In the genomic region with DNA sequence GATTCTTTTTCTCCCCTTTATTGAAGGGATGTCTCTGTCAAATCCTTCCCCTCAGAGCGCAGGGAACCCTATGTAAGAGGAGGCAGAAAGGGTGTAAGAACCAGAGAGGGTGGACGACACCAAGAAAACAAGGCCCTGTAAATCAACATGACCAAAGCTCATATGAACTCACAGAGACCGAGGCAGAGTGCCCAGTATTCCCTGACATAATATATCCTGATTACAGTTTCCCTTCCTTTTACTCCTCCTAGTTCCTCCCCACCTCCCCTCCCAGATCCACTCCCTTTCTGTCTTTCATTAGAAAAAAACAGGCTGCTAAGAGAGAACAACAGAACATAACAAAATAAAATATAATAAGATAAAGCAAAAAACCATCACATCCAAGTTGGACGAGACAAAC, we compare ENCODE assay signal across 20 mouse cellular contexts.
DNase-seq lines count a peak whose midpoint lies in the region; ATAC-seq and TF ChIP-seq lines count a peak whose summit lies in the region.
"Had no signal": no experiment of that assay in that cellular context is flagged by ENCODE, and none has a peak within 500 bp of the region (broad histone marks: within the 10 kb centered on the region; RNA-seq: fewer than 3 reads in every experiment).

No protein-coding gene starts in this region.

- H3K9me3 ChIP-seq in kidney, embryonic 14.5 days (ENCODE audit: control insufficient read depth, low read length): no peaks in the 10 kb centered on the region
- H3K9me3 ChIP-seq in lung, postnatal 0 days (ENCODE audit: low read length): no peaks in the 10 kb centered on the region
- H3K9me3 ChIP-seq: embryonic facial prominence, embryonic 13.5 days; forebrain, embryonic 12.5 days; heart, embryonic 12.5 days; hindbrain, embryonic 10.5 days had no signal

- WGBS in kidney, embryonic 14.5 days: 29% methylated on average over 4 of the region's 4 CpGs
- 67% methylated on average over 4 of the region's 4 CpGs for WGBS in lung, postnatal 0 days

- no peak for DNase-seq in kidney, adult 8-10 months
- no peak for DNase-seq in lung, postnatal 0 days (ENCODE audit: low spot score)
- no peak for DNase-seq in lung, postnatal 4 days
- peak; percentile 24 for DNase-seq in lung, postnatal 14 days
- no peak for DNase-seq in ovary, postnatal 36 days (ENCODE audit: low spot score)
- DNase-seq in Muller cell, postnatal 12 days (ENCODE audit: inconsistent ontology term): no peak
- DNase-seq: adrenal gland, postnatal 14 days; cerebellum, adult 11-12 months; cerebellum, adult 9-11 months; cerebellum, postnatal 36 days; forebrain, postnatal 0 days; gastrocnemius, adult 2 months; gastrocnemius, postnatal 25 days had no signal

- 0 out of 2 replicates have a peak overlapping the region, but pooled peaks have one; percentile 38 for H3K27ac ChIP-seq in kidney, embryonic 14.5 days (ENCODE audit: low read depth, low read length)
- no peak overlapping the region for H3K27ac ChIP-seq in lung, postnatal 0 days (ENCODE audit: low read length)
- H3K27ac ChIP-seq: embryonic facial prominence, embryonic 13.5 days; forebrain, embryonic 12.5 days; gastrocnemius, adult 2 months; hindbrain, embryonic 10.5 days had no signal

- no peak overlapping the region for H3K4me3 ChIP-seq in kidney, embryonic 14.5 days (ENCODE audit: low read length)
- H3K4me3 ChIP-seq in lung, postnatal 0 days (ENCODE audit: low read depth, low read length): no peak overlapping the region
- H3K4me3 ChIP-seq: embryonic facial prominence, embryonic 13.5 days; forebrain, embryonic 12.5 days; gastrocnemius, adult 2 months; heart, embryonic 12.5 days; hindbrain, embryonic 10.5 days had no signal

- no peak overlapping the region for H3K4me2 ChIP-seq in kidney, embryonic 14.5 days (replicated peaks; ENCODE audit: low read depth, low read length)
- H3K4me2 ChIP-seq in lung, postnatal 0 days (replicated peaks; ENCODE audit: low read depth, low read length): no peak overlapping the region
- H3K4me2 ChIP-seq: embryonic facial prominence, embryonic 13.5 days; forebrain, embryonic 12.5 days; heart, embryonic 12.5 days had no signal

- no peak for TF ChIP-seq CTCF in lung, postnatal 0 days (IDR thresholded peaks at IDR 0.05)

- no peaks in the 10 kb centered on the region for H3K4me1 ChIP-seq in kidney, embryonic 14.5 days (ENCODE audit: control insufficient read depth, insufficient read depth, low read length)
- no peaks in the 10 kb centered on the region for H3K4me1 ChIP-seq in lung, postnatal 0 days (ENCODE audit: insufficient read depth, low read depth, low read length)
- H3K4me1 ChIP-seq: embryonic facial prominence, embryonic 13.5 days; heart, embryonic 12.5 days had no signal

- H3K27me3 ChIP-seq in kidney, embryonic 14.5 days (ENCODE audit: control insufficient read depth, insufficient read depth, low read length): no peaks in the 10 kb centered on the region
- H3K27me3 ChIP-seq in lung, postnatal 0 days (replicated peaks; ENCODE audit: insufficient read depth, low read length): no peaks in the 10 kb centered on the region
- H3K27me3 ChIP-seq: embryonic facial prominence, embryonic 13.5 days; forebrain, embryonic 12.5 days; heart, embryonic 12.5 days; Patski had no signal

- no peak; the same call in 1 of the 2 replicates for TF ChIP-seq EP300 in lung, postnatal 0 days (IDR thresholded peaks at IDR 0.05)

- H3K36me3 ChIP-seq in kidney, embryonic 14.5 days (ENCODE audit: control insufficient read depth, insufficient read depth, low read length): no peaks in the 10 kb centered on the region
- H3K36me3 ChIP-seq in lung, postnatal 0 days (ENCODE audit: insufficient read depth, low read length): no peaks in the 10 kb centered on the region
- H3K36me3 ChIP-seq: embryonic facial prominence, embryonic 13.5 days; forebrain, embryonic 12.5 days; heart, embryonic 12.5 days; hindbrain, embryonic 10.5 days had no signal

- no peak overlapping the region for H3K9ac ChIP-seq in kidney, embryonic 14.5 days (ENCODE audit: low read depth, low read length)
- no peak overlapping the region for H3K9ac ChIP-seq in lung, postnatal 0 days (replicated peaks; ENCODE audit: low read depth)
- H3K9ac ChIP-seq: embryonic facial prominence, embryonic 13.5 days; forebrain, embryonic 12.5 days; forebrain, postnatal 0 days; heart, embryonic 12.5 days had no signal

- no peak; the same call in 1 of the 2 replicates for ATAC-seq in kidney, embryonic 14.5 days (ENCODE audit: low FRiP score, low TSS enrichment)
- ATAC-seq in lung, postnatal 0 days: peak; percentile 33; the same call in 1 of the 2 replicates
- ATAC-seq: activated CD4-positive, CD25-positive, alpha-beta regulatory T cell, adult 4 months; forebrain, postnatal 0 days; Patski had no signal
